10 mouse cellular contexts compared by ENCODE assay signal in genomic region chrX:162521831-162522514, GRCm38 (mm10).
DNase-seq lines count a peak whose midpoint lies in the region.
"Had no signal": no experiment of that assay in that cellular context is flagged by ENCODE, and none has a peak within 500 bp of the region (broad histone marks: within the 10 kb centered on the region; RNA-seq: fewer than 3 reads in every experiment).

No protein-coding gene starts in this region.

- DNase-seq in embryo, embryonic 10.5 days (ENCODE audit: low spot score), result peak; percentile 3
- DNase-seq in embryo, embryonic 10 days (ENCODE audit: low spot score), result no peak
- DNase-seq in kidney, postnatal 10 days, result peak; percentile 10
- DNase-seq in kidney, adult 11 months, result no peak
- DNase-seq in urinary bladder, postnatal 14 days (ENCODE audit: low spot score), result peak; percentile 14
- DNase-seq in urinary bladder, postnatal 36 days (ENCODE audit: low spot score in 2 of 2), result no peak
- no peak for DNase-seq in thymus, postnatal 10 days (ENCODE audit: low spot score in 2 of 2)
- DNase-seq in layer of hippocampus, postnatal 36 days, result no peak
- DNase-seq: cerebellum, adult 11-12 months; liver, postnatal 0 days had no signal

Comparison
In these comparisons a context has a peak if more than half of its experiments do, and no peak if none do; other contexts are left out.
1. DNase-seq: peak in embryo, embryonic 10.5 days (single experiment), kidney, postnatal 10 days (single experiment) and urinary bladder, postnatal 14 days (single experiment); none in embryo, embryonic 10 days (single experiment), kidney, adult 11 months (single experiment), urinary bladder, postnatal 36 days (0 of 2), thymus, postnatal 10 days (0 of 2) and layer of hippocampus, postnatal 36 days (0 of 2).